Mouse (Mus musculus): ENCODE measurements around the gene Zfp423.

Gene Zfp423

GRCm38 (mm10) chr8:87665337-87665736 is 294.1 kb downstream of the Zfp423 start:
- DNase-seq (ENCODE audit: low read depth, low spot score), result no peak

GRCm38 (mm10) chr8:87664217-87664509 is 295.2 kb downstream of the Zfp423 start:
- no peak for DNase-seq (ENCODE audit: low read depth, low spot score)

- peak; percentile 75 for DNase-seq (ENCODE audit: low read depth, low spot score)
Observed at GRCm38 (mm10) chr8:87663349-87664216, 295.8 kb downstream of the Zfp423 start.

- no peak for DNase-seq (ENCODE audit: low read depth, low spot score)
Observed at GRCm38 (mm10) chr8:87662811-87663341, 296.5 kb downstream of the Zfp423 start.

- DNase-seq (ENCODE audit: low read depth, low spot score), result no peak
Observed at GRCm38 (mm10) chr8:87662307-87662771, 297.1 kb downstream of the Zfp423 start.

GRCm38 (mm10) chr8:87660916-87661910 is 298.2 kb downstream of the Zfp423 start:
- no peak for DNase-seq (ENCODE audit: low read depth, low spot score)

- DNase-seq (ENCODE audit: low read depth, low spot score), result no peak
Observed at GRCm38 (mm10) chr8:87660029-87660915, 299.1 kb downstream of the Zfp423 start.

GRCm38 (mm10) chr8:87657488-87657887 is 301.9 kb downstream of the Zfp423 start:
- DNase-seq (ENCODE audit: low read depth, low spot score), result no peak

- no peak for DNase-seq (ENCODE audit: low read depth, low spot score)
Observed at GRCm38 (mm10) chr8:87656484-87657230, 302.7 kb downstream of the Zfp423 start.

GRCm38 (mm10) chr8:87655946-87656345 is 303.4 kb downstream of the Zfp423 start:
- no peak for DNase-seq (ENCODE audit: low read depth, low spot score)

GRCm38 (mm10) chr8:87647781-87648180 is 311.6 kb downstream of the Zfp423 start:
- DNase-seq (ENCODE audit: low read depth, low spot score), result no peak

- peak; percentile 9 for DNase-seq (ENCODE audit: low read depth, low spot score)
Observed at GRCm38 (mm10) chr8:87645829-87646483, 313.4 kb downstream of the Zfp423 start.

GRCm38 (mm10) chr8:87645371-87645770 is 314.0 kb downstream of the Zfp423 start:
- DNase-seq (ENCODE audit: low read depth, low spot score), result no peak

- DNase-seq (ENCODE audit: low read depth, low spot score), result peak; percentile 40
Observed at GRCm38 (mm10) chr8:87640930-87641329, 318.5 kb downstream of the Zfp423 start.

- DNase-seq (ENCODE audit: low read depth, low spot score), result no peak
Observed at GRCm38 (mm10) chr8:87636226-87636742, 323.1 kb downstream of the Zfp423 start.

- DNase-seq (ENCODE audit: low read depth, low spot score), result no peak
Observed at GRCm38 (mm10) chr8:87631776-87632175, 327.6 kb downstream of the Zfp423 start.

- no peak for DNase-seq (ENCODE audit: low read depth, low spot score)
Observed at GRCm38 (mm10) chr8:87629656-87630055, 329.7 kb downstream of the Zfp423 start.

GRCm38 (mm10) chr8:87621181-87621580 is 338.2 kb downstream of the Zfp423 start:
- DNase-seq (ENCODE audit: low read depth, low spot score), result no peak

- DNase-seq (ENCODE audit: low read depth, low spot score), result no peak
Observed at GRCm38 (mm10) chr8:87620225-87620624, 339.2 kb downstream of the Zfp423 start.

Data from 3T3-L1 (cell line).